Mouse (Mus musculus): ENCODE measurements around the gene Rab36.

Rab36 gene

DNA sequence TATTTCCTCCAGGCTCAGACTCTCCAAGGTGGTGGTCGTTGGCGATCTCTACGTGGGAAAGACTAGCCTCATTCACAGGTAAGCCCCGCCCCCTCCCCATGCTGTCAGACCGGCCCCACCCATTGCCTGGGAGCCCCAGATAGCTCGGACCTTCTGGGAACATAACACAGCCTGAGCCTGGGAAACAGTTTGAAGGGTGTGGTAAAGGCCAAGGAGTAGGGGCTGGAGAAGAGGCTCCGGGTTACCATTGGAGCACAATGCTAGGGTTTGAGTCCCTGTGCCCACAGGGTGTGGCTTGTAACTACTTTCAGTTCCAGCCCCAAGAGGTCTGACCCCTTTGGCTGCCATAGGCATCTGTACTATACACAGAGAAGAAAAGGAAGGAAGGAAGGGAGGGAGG is 7.6 kb downstream of the Rab36 start:
- DNase-seq (ENCODE audit: extremely low spot score, low spot score), result no peak

DNA sequence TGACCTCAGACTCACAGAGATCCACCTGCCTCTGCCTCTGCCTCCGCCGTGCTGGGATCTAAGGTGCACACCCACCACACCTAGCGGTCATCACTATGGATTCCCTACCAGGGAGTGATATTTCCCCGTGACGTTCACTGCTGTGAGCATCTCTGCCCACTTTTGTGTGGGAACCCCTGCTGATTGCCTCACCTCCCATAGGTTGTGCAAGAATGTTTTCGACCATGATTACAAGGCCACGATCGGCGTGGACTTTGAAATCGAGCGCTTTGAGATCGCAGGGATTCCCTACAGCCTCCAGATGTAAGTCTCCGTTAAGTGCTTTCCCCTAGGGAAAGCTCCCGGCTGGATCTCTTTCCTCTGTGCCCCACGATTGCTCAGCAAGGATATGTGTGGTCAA is 9.0 kb downstream of the Rab36 start:
- no peak for DNase-seq (ENCODE audit: extremely low spot score, low spot score)

DNA sequence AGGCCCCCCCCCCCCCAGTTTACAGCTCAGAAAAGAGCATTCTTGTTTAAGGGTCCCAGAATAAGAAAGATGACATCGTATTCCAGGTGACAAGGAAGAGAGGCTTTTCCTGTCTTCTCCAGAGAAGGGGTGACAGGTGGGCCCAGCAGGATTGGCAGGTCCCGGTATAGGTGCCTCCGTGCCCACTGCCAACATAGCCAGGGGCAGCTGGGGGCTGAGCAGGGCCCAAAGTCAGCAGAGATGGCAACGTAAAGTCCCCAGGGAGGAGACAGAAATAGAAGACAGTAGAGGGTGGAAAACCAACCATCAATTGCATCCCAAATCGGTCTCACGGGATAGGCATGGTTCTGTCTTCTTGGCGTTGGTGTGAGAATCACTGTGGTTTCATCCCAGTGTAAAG is 11.9 kb downstream of the Rab36 start:
- no peak for DNase-seq (ENCODE audit: extremely low spot score, low spot score)

DNA sequence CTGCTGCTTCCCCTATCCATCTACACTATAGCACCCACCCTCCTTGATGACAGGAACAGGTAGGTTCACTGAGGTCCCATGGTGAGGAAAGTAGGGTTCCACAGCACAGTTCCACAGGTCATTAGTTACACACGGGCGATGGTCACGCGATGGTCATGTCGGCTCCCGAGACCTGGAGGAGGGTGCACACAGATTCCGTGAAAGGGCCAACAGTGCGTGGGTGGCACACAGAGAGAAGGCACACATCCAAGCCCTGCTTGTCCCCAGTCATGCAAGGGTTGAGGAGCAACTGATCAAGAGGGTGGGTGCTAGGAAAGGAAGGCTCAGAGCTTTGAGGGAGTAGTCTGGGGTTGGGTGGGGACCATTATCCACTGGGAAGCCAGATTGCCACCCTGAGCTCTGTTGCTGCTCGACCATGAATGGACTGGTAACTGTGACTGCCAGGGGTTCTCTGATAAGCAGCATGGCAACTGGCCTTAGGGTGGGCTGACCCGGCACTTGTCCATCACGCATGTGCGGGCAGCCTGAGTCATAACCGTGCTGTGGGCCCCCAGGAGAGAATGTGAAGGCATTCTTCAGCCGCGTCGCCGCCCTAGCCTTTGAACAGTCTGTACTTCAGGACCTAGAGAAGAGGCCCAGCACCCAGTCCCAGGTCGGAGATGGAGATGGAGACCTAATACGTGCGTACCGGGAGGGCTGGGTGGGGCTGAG is 14.7 kb downstream of the Rab36 start:
- DNase-seq (ENCODE audit: extremely low spot score, low spot score), result no peak

DNA sequence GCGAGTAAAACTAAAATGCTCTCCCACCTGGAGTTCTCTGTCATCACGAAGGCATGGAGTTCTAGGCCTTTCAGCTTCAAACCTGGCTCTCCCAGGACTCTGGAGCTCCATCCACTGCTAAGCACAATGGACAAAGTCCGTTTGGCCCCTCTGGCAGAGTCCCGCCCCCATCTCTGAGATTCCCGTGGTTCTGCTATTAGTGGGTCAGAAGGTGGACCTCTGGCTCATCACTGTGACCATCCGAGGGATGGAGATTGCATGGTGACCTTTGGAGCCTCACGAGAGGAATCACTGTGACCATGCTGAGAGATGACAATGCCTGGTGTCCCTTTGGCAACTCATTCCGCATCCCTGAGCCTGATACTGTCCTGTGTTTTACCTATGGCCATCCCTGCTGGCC is 16.0 kb downstream of the Rab36 start:
- DNase-seq (ENCODE audit: extremely low spot score, low spot score), result no peak

DNA sequence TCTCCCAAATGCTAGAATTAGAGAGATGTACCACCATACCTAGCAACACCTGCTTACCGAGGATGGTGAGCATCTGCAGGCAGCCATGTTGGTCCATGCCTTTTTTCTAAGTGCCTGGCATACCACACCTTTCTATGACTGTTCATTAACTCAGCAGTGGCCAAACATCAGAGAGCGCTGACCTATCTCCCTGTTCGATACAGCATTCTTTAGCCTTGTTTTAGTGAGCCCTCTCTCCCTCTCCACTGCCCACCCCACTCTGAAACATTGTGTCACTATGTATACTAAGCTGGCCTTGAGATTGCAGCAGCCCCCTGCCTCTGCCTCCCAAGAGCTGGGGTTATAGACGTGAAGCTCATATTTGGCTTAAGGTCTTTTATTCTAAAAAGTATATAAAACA is 16.8 kb downstream of the Rab36 start:
- DNase-seq (ENCODE audit: extremely low spot score, low spot score), result no peak

DNA sequence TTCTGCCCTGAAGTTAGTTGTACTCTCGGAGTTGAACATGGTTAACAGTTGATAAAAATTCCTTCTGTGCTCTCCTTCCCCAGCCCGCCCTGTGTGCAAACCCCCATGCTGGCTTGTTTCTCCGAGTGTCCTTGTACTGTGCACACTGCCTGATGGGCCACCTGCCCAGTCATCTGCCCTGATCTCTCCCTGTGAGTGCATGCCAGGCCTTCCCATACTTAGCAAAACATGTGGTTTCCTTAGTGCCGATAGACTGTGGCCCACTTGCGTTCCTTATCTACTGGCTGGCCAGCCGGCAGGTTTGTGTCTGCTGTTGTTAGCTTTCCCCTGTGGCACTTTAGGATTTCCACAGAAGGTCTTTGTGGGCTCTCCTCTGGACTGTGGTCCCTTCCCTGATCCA is 17.3 kb downstream of the Rab36 start:
- DNase-seq (ENCODE audit: extremely low spot score, low spot score), result no peak

DNA sequence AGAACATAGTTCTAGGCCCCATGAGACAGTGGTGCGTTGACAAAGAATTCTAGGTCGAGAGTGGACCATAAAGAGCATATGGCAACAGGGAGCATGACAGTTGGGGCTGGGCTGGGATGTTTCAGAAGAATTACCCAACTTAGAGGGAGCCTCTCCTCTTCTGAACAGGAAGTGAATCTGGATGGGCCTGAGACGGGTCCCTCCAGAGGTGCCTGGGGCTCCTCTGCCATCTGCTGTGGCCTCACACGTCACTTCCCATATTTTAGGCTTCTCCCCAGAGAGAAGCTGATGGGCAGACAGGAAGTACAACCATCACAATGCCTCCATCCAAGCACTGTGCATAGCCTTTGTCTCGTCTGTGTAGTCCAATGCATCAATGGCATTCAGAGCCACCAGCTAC is 18.8 kb downstream of the Rab36 start:
- DNase-seq (ENCODE audit: extremely low spot score, low spot score), result no peak

DNA sequence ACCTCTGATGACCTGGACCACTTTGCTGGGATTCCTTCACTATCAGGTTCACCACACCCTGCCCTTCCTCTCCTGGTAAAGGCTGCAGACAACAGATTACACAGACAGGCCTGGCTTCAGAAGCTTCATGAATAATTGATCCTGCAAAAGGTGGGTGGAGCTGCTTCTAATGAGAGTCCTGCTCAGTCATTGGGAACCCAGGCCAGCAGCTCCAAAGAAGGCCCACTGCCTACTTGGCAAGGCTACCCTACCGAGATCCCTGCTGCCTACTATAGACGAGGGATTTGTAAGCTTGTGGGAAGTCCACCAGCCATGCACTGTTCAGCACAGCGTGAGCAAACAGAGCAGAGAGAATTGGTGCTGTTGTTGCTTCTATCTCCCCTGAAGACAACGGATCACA is 19.4 kb downstream of the Rab36 start:
- DNase-seq (ENCODE audit: extremely low spot score, low spot score), result no peak

DNA sequence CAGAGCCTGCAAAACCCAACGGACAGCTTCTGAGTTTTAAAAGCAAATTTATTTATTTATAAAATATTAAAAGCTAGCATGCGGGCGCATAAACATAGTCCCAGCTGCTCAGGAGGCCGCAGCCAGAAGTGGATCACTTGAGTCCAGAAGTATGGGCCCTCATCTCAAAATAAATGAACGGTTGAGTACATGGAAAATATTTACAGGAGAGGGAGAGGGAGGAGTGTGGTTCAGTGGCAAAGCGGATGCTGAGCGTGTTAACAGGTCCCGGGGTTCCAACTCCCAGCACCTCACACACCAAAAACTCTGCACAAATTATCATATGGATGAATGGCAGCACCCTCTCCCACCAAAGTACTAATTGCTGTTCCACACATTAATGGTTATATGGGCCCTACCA is 21.5 kb downstream of the Rab36 start:
- no peak for DNase-seq (ENCODE audit: extremely low spot score, low spot score)

DNA sequence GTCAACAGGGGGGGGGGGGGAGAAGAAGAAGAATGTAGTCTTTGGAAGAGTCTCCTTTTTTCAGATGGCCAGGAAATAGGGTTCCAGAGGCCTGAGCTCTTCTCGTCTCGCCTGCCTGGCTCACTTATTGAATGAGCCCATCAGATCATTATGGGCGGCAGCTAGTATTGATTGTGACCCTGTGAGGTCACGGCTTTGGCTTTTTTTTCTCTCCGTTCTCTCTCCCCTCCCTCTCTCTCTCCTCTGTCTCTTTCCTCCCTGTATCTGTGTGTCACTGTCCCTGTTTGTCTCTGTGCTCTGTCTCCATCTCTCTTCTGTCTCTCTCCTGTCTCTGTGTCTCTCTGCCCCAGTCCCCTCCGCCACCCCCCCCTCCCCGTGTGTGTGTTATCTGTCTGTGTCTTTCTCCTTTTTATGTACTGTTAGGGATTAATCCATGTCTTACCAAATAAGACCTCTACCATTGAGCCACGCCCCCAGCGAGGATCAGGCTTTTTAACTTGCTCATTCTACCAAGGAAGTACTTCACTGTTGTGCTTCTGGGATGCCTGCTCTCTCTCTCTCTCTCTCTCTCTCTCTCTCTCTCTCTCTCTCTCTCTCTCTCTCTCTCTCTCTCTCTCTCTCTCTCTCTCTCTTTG is 22.0 kb downstream of the Rab36 start:
- DNase-seq (ENCODE audit: extremely low spot score, low spot score), result no peak

DNA sequence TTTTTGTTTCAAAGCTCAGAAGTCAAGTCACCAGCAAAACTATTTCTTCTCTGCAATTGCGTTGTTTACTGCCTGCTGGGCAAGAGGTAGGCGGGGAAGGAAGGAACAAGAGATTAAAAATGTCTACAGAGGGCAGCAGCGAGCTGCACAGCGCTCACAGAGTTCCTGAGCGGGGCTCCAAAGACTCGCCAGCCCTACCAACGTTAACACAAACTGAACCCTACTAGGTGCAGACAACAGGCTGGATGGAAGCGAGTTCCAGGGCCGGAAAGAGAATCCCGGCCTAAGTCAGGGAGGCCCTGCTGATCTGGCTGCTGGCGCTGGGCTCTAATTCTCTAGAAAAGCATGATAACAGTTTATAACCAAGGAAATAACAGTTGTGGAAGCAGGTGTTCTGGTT is 22.5 kb downstream of the Rab36 start:
- peak; percentile 49 for DNase-seq (ENCODE audit: extremely low spot score, low spot score)

DNA sequence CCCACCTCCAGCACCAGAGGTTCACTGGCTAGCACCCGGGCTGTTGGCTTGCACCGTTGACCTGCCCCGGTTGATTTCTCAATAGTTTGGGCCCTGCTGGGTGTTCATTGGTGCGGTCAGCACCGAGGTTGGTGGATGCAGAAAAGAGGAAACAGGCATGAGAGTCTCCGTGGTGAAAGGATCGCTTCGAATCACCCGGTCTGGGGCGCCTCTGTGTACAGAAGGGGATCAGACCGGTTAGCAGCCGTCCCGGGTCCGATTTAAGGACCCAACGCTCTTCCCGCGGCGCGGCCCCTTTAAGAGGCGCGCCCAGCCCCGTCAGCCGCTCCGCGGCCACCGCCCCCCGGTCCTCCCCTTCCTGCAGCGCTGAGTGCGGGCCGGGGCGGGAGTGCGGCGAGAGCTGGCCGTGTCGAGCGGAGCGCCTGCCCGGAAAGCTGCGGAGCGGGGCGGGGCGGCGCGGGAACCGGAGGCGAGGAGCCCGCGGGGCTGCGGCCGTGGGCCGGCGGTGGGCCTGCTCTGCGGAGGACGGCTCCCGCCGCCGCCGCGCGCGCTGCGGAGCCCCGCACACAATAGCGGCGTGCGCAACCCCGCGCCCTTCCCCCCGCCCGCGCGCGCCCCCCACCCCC is 23.5 kb downstream of the Rab36 start, which contains the start of gene Bcr:
Bcr (plus strand) TSS at position 376 of the 626 bp plus-strand sequence.
- DNase-seq (ENCODE audit: extremely low spot score, low spot score), result peak; percentile 82

DNA sequence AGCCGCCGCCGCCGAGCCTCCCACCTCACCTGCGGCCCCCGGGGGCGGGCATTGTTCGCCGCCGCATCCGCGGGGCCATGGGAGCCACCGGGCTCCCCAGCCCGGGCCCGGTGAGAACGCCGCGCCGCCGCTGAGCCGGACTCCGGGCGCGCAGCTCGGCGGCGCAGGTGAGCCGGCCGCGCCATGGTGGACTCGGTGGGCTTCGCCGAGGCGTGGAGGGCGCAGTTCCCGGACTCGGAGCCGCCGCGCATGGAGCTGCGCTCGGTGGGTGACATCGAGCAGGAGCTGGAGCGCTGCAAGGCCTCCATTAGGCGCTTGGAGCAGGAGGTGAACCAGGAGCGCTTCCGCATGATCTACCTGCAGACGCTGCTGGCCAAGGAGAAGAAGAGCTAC is 24.0 kb downstream of the Rab36 start:
- DNase-seq (ENCODE audit: extremely low spot score, low spot score), result peak; percentile 59

DNA sequence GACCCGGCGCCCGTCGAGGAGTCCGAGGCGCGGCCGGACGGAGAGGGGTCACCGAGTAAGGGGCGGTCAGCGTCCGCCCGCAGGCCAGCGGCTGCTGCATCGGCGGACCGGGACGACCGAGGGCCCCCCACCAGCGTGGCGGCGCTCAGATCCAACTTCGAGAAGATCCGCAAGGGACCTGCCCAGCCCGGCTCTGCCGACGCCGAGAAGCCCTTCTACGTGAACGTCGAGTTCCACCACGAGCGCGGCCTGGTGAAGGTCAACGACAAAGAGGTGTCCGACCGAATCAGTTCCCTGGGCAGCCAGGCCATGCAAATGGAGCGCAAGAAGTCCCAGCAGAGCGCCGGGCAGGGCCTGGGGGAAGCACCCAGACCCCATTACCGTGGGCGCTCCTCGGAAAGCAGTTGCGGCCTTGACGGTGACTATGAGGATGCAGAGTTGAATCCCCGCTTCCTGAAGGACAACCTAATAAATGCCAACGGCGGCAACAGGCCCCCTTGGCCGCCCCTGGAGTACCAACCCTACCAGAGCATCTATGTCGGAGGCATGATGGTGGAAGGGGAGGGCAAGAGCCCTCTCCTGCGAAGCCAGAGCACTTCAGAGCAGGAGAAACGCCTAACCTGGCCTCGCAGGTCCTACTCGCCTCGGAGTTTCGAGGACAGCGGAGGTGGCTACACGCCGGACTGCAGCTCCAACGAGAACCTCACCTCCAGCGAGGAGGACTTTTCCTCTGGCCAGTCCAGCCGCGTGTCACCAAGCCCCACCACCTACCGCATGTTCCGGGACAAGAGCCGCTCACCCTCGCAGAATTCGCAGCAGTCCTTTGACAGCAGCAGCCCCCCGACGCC is 24.7 kb downstream of the Rab36 start:
- DNase-seq (ENCODE audit: extremely low spot score, low spot score), result peak; percentile 60

DNA sequence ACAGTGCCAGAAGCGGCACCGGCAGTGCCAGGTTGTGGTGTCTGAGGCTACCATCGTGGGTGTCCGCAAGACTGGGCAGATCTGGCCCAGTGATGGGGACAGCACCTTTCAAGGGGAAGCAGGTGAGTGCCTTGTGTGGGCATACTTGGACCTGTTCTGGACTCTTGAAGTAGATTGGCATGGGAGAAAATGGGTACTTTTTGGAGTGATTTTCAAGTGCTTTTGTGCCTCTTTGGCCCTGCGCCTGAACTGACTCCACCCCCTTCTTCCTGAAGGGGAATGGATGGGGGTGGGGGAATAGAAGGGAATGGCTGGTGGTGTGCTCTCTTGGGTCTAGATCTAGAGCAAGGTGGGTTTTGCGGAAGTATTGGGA is 25.3 kb downstream of the Rab36 start:
- DNase-seq (ENCODE audit: extremely low spot score, low spot score), result peak; percentile 40

DNA sequence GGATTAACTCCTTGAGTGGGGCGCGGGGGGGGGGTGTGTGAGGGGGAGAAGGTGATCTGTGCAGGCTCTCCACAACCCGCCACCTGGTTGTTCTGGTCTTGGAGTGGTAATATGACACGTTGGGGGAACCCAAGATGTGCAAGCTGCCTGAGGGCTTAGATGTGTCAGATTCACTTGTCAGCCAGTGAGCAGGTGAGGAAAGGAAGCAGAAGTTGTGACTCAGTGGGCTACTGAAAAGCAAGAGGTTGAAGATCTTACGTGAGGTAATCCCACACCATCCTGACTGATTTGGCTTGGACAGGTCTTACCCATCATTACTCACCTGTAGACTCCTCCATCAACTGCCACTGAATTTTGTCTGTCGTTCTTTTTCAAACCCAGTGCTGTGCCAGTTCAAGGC is 25.8 kb downstream of the Rab36 start:
- DNase-seq (ENCODE audit: extremely low spot score, low spot score), result no peak

DNA sequence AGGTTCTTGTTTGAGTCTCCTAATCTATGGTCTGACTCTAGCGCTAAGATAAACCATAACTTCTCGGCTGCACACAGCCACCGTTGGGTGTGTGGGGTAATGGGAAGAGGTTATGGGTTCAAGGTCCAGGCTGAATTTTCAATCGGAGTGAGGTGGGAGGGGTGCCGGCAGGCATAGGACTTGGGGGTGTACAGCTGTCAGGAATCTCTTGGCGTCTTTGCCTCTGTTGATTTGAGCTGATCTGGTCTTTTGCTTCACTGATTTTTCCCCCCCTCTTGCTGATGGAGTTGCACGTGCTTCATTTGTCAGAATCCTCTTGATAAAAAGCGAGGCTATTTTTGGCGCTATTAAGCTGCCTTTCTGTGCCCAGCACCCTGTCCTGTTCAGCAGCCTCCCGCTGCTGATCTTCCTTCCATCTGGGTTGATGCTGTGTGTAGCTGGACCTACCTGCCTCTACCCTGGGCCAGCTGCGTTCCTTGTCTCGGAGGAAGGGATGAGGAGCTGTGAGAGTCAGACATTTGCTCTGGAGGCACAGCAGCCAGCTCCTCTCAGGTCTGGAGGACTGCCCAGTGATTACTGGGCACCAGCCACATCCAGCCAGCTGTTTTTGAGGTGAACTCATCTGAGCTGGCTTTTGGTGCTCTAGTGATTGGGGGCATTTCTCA is 26.6 kb downstream of the Rab36 start:
- DNase-seq (ENCODE audit: extremely low spot score, low spot score), result no peak

DNA sequence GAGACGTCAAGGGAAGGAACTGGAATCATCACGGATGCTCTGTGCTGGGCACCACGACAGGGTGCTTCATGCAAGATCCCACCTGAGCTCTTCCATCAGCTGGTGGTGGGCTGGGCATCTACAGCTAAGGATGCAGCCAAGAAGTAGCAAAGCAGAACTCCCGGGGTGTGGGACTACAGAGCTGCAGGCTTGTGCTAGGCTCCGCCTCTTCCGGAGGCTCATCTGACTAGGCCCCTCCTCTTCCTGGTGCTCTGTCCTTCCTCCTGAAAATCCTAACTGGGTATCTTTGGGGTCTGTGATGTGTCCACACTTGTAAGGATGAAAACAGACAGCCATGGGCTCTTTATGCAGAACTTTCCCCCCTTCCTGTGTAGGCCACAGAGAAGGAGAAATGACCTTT is 28.8 kb downstream of the Rab36 start:
- no peak for DNase-seq (ENCODE audit: extremely low spot score, low spot score)

DNA sequence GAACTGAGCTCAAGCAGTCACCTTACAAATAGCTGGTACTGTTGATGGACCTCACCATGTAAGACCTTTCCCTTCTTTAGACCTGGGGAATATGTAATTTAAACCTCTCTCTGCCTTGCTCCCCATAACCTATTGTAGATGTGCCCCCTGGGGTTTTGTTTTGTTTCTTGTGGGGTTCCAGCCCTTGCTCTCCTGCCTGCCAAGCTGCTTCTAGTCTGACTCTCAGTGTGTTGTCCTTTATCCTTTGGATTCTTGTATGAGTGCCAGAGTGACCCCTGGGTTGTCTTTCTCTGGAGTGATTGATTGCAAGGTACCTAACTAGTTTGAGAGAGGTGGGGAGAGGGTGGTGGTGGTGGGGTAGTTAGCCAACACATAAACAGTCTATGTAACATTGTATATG is 30.6 kb downstream of the Rab36 start:
- no peak for DNase-seq (ENCODE audit: extremely low spot score, low spot score)

DNA sequence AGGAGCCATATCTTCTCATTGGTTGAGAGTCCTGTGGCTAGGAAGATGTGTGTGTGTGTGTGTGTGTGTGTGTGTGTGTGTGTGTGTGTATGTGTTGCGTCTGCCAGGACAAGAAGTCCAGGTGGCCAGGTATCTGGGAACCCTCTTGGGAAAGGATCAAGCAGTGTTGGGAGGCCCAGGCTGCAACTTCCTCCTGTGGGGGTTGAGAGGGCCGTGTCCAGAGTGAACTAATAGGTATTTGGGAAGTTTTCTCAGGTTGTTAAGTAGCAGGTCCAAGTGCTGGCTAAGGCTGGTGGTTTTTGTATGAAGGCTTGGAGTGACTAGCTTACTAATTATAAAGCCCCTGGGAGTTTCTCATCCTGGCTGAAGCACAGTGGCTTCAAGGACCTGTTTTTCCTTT is 31.2 kb downstream of the Rab36 start:
- DNase-seq (ENCODE audit: extremely low spot score, low spot score), result no peak

All from neural tube, embryonic 10.5 days (tissue).